Mouse (Mus musculus) spleen, postnatal 0 days (tissue): ENCODE results near the gene Gm8220. TPM values are rescaled to one million over a fixed set of nuclear protein-coding genes. Genes with fewer than 3 reads are reported as not detected.

Experiments used
- polyA plus RNA-seq: library from polyadenylated mRNA; unstranded; fragments of >200 nt; fragmentation: Nextera tagmentation; extraction: Ambion mirVana; gene quantifications from 2 replicates; pipeline ENCODE4 v1.2.1, GENCODE M21; 2015

The Gm8220 gene
- not detected in 2 replicates for polyA plus RNA-seq

GRCm38 (mm10) chr14:44285280-44285679, at the start of gene Gm8220:
TSS of gene Gm8220 (plus strand) at chr14:44285580.

DNA sequence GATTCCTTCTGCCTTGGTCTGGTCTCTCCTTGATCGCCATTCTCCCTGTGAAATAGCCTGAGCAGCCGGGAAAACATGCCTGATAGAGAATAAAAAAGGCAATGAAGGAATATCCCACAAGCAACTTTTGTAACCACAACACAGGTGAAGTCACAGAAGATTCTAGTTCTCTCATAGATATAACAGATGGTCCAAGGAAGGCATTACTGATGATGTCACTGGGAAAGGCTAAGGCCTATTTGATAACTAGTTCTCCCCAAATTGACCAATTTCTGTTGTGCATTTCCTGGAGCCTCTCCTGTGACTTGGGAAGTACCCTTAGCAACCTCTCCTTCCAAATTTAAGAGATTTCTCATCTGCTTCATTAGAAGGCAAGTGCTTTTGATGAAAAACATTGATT, 53.1 kb downstream of the Gm8220 start, which contains the start of gene Gm5930:
Gm5930 (minus strand) TSS at position 101 of the 400 bp plus-strand sequence.

Other genes with a start within 250 kb of the Gm8220 start
- 19.1 and 24.2 TPM in 2 replicates for gene Ear2, start 182.9 kb upstream of the Gm8220 start, polyA plus RNA-seq
- gene Gm3327, start 161.7 kb upstream of the Gm8220 start, polyA plus RNA-seq = not detected in 2 replicates
- not detected in 2 replicates for gene Gm8212, start 87.9 kb upstream of the Gm8220 start, polyA plus RNA-seq
- not detected in 2 replicates for gene 4930503E14Rik, start 72.3 kb upstream of the Gm8220 start, polyA plus RNA-seq
- gene Gm5930, start 53.0 kb downstream of the Gm8220 start, polyA plus RNA-seq = not detected in 2 replicates
- gene Gm8229, start 79.8 kb downstream of the Gm8220 start, polyA plus RNA-seq = not detected in 2 replicates
- gene Gm3371, start 125.1 kb downstream of the Gm8220 start, polyA plus RNA-seq = not detected in 2 replicates
- gene Gm8232, start 148.1 kb downstream of the Gm8220 start, polyA plus RNA-seq = not detected in 2 replicates
- not detected in 2 replicates for gene BC061237, start 206.9 kb downstream of the Gm8220 start, polyA plus RNA-seq
- not detected in 2 replicates for gene Gm17093, start 232.7 kb downstream of the Gm8220 start, polyA plus RNA-seq